Mouse (Mus musculus) cerebellum, adult 2 months (tissue): ENCODE measurements around the gene Faxc. TPM values are rescaled to one million over a fixed set of nuclear protein-coding genes. Genes with fewer than 3 reads are reported as not detected.

ENCODE experiments used
- DNase-seq, 2 experiments: peaks; one replicate each; pipeline ENCODE4 v3.0.0; 2021
- H3K27ac ChIP-seq: fragments of 200-500 bp; 2 replicates; pipeline ENCODE4 v1.5.1; 2012; ENCODE audit warnings: low read length, control low read depth, inconsistent platforms; ENCODE audit not compliant: insufficient read depth
- H3K27me3 ChIP-seq: fragments of 200-500 bp; 2 replicates; pipeline ENCODE4 v1.6.1; 2012; ENCODE audit warnings: inconsistent platforms, mild to moderate bottlenecking, low read length, moderate library complexity; ENCODE audit not compliant: control insufficient read depth, insufficient read depth
- H3K4me1 ChIP-seq: fragments of 200-500 bp; 2 replicates; pipeline ENCODE4 v1.6.1; 2011; ENCODE audit warnings: low read length; ENCODE audit not compliant: control insufficient read depth, insufficient read depth
- H3K4me3 ChIP-seq: fragments of 200-500 bp; replicated peaks from 2 replicates; pipeline ENCODE3; 2011; ENCODE audit warnings: mild to moderate bottlenecking, low read depth, low read length, control low read depth; ENCODE audit not compliant: insufficient read depth
- CTCF ChIP-seq: fragments of 200-500 bp; IDR thresholded peaks from 2 replicates; pipeline ENCODE4 v1.5.1; 2011; ENCODE audit warnings: low read depth, mild to moderate bottlenecking, control low read depth, low read length, moderate library complexity, borderline replicate concordance; ENCODE audit not compliant: insufficient read depth
- POLR2A ChIP-seq: fragments of 200-500 bp; IDR thresholded peaks from 2 replicates; pipeline ENCODE4 v1.6.1; 2011; ENCODE audit warnings: low read length, control low read depth, borderline replicate concordance; ENCODE audit not compliant: insufficient read depth
- WGBS: fragments of 180-500 bp; shearing (Covaris S2); methylation state at CpG from one replicate; pipeline ENCODE4 v1.1.7; 2018; 5-methylcytosine and 5-hydroxymethylcytosine counted together
- polyA plus RNA-seq: library from polyadenylated mRNA; depleted of rRNA; stranded (reverse); fragments of >200 nt; gene quantifications from 2 replicates; pipeline ENCODE4 v1.2.3, GENCODE M21; 2012; rRNA removed

The Faxc gene
- polyA plus RNA-seq, 1 experiment = 20.0 TPM

DNA sequence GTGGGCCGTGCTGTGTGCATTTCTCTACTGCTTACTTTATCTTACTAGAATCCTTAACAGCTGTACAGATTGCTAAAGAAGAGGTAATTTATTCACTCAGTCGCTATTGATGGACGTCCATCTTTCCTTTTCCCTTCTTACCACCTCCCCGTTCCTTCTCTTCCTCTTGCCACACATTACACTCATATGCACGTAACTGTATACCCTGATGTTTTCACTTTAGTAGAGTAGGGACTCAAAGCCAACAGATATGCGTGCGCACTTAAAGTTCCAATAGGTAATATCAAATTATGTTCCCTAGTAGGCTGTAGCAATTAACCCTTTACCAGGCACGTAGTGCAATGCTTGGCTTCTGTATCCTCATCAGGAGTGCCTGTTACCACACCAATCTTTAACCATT lies 55.7 kb downstream of the Faxc start:
- Histone ChIP-seq H3K4me1 (no peaks in the 10 kb centered on the region), H3K27me3 (peaks cover 1% of the 10 kb centered on the region; the same call in 1 of the 2 replicates), H3K4me3 (no peak overlapping the region), H3K27ac (no peak overlapping the region)
- WGBS = 90% methylated on average over 8 of the region's 8 CpGs
- TF ChIP-seq CTCF (no peak), POLR2A (no peak)
- DNase-seq = no peak

DNA sequence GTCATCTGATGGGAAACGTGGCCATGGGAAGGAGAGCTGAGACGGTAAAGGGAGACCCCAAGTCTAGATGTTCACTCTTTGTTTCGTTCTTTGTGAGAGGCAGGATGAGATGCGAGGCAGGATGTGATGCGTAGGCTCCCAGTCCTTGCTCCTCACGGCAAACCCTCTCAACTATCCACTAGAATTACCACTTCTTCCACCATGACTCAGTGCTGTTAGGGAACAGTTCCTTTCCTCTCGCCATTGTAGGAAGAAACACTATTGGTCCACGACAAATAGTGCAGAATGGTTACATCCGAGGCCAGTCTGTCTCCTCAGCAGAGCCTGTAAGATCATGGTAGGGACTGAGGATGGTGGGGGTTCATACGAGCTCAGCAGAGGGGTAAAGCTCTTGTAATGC lies 56.3 kb downstream of the Faxc start:
- H3K27ac ChIP-seq = no peak overlapping the region
- no peaks in the 10 kb centered on the region for H3K4me1 ChIP-seq
- H3K4me3 ChIP-seq = no peak overlapping the region
- H3K27me3 ChIP-seq = peaks cover 1% of the 10 kb centered on the region; the same call in 1 of the 2 replicates
- 90% methylated on average over 10 of the region's 10 CpGs for WGBS
- TF ChIP-seq POLR2A = no peak
- DNase-seq = no peak

DNA sequence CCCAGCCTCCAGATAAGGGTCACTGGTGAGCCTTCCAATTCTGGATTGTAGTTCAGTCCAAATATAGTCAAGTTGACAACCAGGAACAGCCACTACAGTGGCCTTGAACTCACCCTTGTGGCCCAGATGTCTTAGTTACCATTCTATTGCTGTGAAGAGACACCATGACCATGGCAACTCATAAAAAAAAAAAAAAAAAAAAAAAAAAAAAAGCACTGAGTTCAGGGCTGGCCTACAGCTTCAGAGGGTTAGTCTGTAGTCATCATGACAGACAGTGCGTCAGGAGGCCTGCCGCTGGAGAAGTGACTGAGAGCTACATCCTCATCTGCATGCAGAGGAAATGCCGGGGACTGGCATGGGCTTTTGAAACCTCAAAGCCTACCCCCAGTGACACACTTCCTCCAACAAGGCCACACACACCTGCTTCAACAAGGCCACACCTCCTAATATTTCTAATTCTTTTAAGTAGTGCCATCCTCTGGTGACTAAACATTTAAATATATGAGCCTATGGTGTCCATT lies 58.5 kb downstream of the Faxc start:
- Histone ChIP-seq H3K27ac (no peak overlapping the region), H3K27me3 (no peaks in the 10 kb centered on the region), H3K4me1 (no peaks in the 10 kb centered on the region), H3K4me3 (no peak overlapping the region)
- no peak for DNase-seq
- 81% methylated on average over 3 of the region's 3 CpGs for WGBS
- no peak for TF ChIP-seq POLR2A
- TF ChIP-seq CTCF = no peak

DNA sequence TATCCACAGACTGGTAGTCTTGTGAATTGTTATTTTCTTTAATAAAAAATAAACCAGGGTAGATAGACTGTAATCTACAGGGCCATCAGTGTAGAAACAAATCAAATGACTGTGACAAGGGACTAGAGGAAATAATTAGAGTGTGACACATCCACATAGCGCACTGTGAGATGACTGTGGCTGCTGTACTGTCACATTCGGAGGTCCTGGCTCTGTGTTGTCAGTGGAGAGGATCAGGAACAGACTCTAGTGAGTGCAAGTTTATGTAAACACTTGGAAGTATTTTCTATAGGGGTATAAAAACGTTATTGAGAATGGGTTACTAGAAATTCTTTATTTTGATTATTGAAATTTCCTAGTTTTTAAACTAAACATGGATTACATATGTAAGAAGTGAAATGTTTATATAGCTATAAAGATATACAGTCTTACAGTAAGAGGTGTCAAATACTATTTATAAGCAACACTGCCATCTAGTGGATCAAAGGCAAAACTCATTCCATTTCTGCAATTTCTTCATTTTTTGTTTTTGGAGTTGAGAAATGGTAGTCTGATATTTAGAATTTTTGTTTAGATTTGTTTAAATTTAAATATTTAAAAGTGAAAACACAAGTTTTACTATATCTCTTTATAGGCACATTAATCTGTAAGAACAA lies 59.6 kb downstream of the Faxc start:
- 34% methylated on average over 3 of the region's 3 CpGs for WGBS
- Histone ChIP-seq H3K27ac (no peak overlapping the region), H3K4me1 (no peaks in the 10 kb centered on the region), H3K4me3 (no peak overlapping the region), H3K27me3 (no peaks in the 10 kb centered on the region)
- DNase-seq = no peak
- TF ChIP-seq CTCF = peak; percentile 8; the same call in 1 of the 2 replicates
- TF ChIP-seq POLR2A = no peak

DNA sequence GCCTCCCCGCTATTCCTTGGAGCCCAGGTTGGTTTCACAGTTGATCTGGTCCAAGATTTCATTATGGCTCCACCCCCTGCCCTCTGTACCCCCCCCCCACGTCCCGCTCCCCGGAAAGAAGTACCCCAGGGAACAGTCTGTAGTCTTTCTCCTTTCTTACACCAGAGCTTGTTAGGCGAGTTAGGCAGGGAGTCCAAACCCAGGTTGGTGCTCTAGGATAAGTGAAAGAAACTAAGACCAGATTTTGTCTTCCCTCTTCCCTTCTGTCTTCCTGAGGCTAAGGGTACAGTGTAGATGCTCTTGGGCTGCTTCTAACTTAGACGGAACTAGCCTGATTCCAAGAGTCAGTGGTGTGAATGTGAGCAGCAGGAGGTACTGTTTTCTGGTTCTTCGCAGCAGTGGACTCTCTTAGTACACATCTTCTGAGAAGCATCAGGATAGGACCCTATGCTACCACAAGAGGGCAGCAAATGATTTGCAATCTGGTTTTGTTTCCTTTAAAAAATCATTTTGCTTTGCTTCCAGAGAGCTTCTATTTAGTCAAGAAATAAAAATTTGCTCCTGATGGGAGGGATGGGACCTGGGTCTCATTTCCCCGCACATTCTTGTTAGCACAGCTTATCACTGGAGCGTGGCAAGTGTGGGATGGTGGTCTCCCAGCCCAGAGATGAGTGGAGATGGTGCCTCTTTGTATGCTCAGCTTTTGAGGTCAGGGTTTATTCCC lies 86.7 kb downstream of the Faxc start:
- Histone ChIP-seq H3K4me3 (no peak overlapping the region), H3K27ac (no peak overlapping the region), H3K27me3 (no peaks in the 10 kb centered on the region), H3K4me1 (no peaks in the 10 kb centered on the region)
- TF ChIP-seq CTCF = no peak
- TF ChIP-seq POLR2A = no peak
- peak; percentile 18 to 44 for DNase-seq
- 2% methylated on average over 9 of the region's 9 CpGs for whole genome bisulfite sequencing

DNA sequence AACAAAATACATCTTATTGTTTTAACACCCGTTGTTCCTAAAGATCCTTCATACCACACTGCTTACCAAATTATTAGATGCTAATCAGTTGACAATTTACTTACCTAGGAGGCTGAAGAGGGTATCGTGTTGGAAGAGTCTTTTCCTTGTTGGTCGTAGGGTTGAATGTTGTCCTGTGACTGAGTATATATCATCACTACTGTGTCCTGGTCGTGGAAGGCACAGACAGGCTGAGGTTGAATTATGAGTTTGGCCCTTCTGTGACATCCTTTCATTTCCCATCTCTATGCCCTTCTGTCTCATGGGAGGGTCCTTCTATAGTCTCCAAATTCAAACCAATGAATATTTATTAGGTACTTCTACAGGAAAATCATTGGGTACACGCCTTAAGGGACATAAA lies 87.3 kb downstream of the Faxc start:
- WGBS = 48% methylated on average over 5 of the region's 5 CpGs
- no peak for DNase-seq
- Histone ChIP-seq H3K27me3 (no peaks in the 10 kb centered on the region), H3K4me1 (no peaks in the 10 kb centered on the region), H3K4me3 (no peak overlapping the region), H3K27ac (no peak overlapping the region)
- TF ChIP-seq POLR2A (no peak), CTCF (no peak)

DNA sequence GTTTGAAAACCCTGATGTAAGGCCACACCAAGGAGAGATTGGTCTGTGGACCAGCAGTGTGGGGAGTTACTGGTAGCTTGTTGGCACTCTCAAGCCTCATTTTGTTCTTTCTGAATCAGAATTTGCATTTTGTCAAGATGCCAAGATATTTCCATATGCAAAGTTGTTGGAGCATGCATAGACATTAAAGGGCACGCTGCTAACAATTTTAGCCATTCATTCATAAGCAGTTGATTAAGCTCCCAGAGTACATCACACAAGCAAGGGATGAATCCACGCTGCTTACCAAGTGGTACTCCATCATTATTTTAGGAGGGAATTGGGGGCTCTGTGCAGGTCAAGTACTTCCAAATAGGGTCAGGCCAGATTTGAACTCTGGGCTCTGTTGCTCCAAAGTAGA lies 98.8 kb downstream of the Faxc start:
- DNase-seq = no peak
- H3K27ac ChIP-seq = no peak overlapping the region
- TF ChIP-seq POLR2A (no peak), CTCF (no peak)
- no peaks in the 10 kb centered on the region for H3K4me1 ChIP-seq
- no peaks in the 10 kb centered on the region for H3K27me3 ChIP-seq
- no peak overlapping the region for H3K4me3 ChIP-seq
- 29% methylated on average over 2 of the region's 2 CpGs for WGBS

Other genes with a start within 250 kb of the Faxc start
- gene Prdm13, start 245.4 kb upstream of the Faxc start, polyA plus RNA-seq = not detected in 2 replicates
- gene Ccnc, start 203.6 kb upstream of the Faxc start, polyA plus RNA-seq = 27.7 and 28.3 TPM in 2 replicates
- 22.5 and 22.6 TPM in 2 replicates for gene Usp45, start 164.2 kb upstream of the Faxc start, polyA plus RNA-seq
- gene Tstd3, start 164.1 kb upstream of the Faxc start, polyA plus RNA-seq = 19.6 and 21.3 TPM in 2 replicates
- 240 and 262 TPM in 2 replicates for gene Pnisr, start 83.7 kb upstream of the Faxc start, polyA plus RNA-seq
- gene Coq3, start 51.7 kb upstream of the Faxc start, polyA plus RNA-seq = 13.5 and 13.9 TPM in 2 replicates